Mouse (Mus musculus) lung, postnatal 25 days (tissue): ENCODE results near the gene Ano1.

Experiments used
- DNase-seq: peaks from one replicate; pipeline ENCODE4 v3.0.0; 2022; ENCODE audit warnings: low spot score

Ano1 gene

GRCm38 (mm10) chr7:144751833-144752232, at the start of gene Ano1:
Gene Ano1 (minus strand): TSS chr7:144751974.
- DNase-seq: peak; percentile 48

GRCm38 (mm10) chr7:144798471-144798870, 46.7 kb upstream of the Ano1 start:
- DNase-seq: no peak

GRCm38 (mm10) chr7:144796986-144797735, 45.4 kb upstream of the Ano1 start:
- DNase-seq: no peak

- no peak for DNase-seq
Measured at GRCm38 (mm10) chr7:144795976-144796474, 44.3 kb upstream of the Ano1 start.

GRCm38 (mm10) chr7:144793296-144793695, 41.5 kb upstream of the Ano1 start:
- no peak for DNase-seq

GRCm38 (mm10) chr7:144791426-144791825, 39.7 kb upstream of the Ano1 start:
- no peak for DNase-seq

GRCm38 (mm10) chr7:144789601-144790556, 38.1 kb upstream of the Ano1 start:
- DNase-seq: no peak

GRCm38 (mm10) chr7:144788631-144789030, 36.9 kb upstream of the Ano1 start:
- DNase-seq: no peak

- DNase-seq: no peak
Measured at GRCm38 (mm10) chr7:144787501-144787900, 35.7 kb upstream of the Ano1 start.

GRCm38 (mm10) chr7:144786571-144786970, 34.8 kb upstream of the Ano1 start:
- no peak for DNase-seq

GRCm38 (mm10) chr7:144784176-144784575, 32.4 kb upstream of the Ano1 start:
- DNase-seq: no peak

- DNase-seq: no peak
Measured at GRCm38 (mm10) chr7:144782402-144782801, 30.6 kb upstream of the Ano1 start.

- DNase-seq: no peak
Measured at GRCm38 (mm10) chr7:144781337-144781736, 29.6 kb upstream of the Ano1 start.

GRCm38 (mm10) chr7:144780190-144780589, 28.4 kb upstream of the Ano1 start:
- no peak for DNase-seq

GRCm38 (mm10) chr7:144779691-144780090, 27.9 kb upstream of the Ano1 start:
- no peak for DNase-seq

- DNase-seq: no peak
Measured at GRCm38 (mm10) chr7:144777805-144778204, 26.0 kb upstream of the Ano1 start.

GRCm38 (mm10) chr7:144775804-144776447, 24.2 kb upstream of the Ano1 start:
- DNase-seq: peak; percentile 85

- no peak for DNase-seq
Measured at GRCm38 (mm10) chr7:144775214-144775613, 23.4 kb upstream of the Ano1 start.

GRCm38 (mm10) chr7:144774283-144774682, 22.5 kb upstream of the Ano1 start:
- no peak for DNase-seq

- DNase-seq: no peak
Measured at GRCm38 (mm10) chr7:144770116-144770515, 18.3 kb upstream of the Ano1 start.

- no peak for DNase-seq
Measured at GRCm38 (mm10) chr7:144769434-144770080, 17.8 kb upstream of the Ano1 start.

GRCm38 (mm10) chr7:144768845-144769244, 17.1 kb upstream of the Ano1 start:
- DNase-seq: no peak
